Mouse (Mus musculus): ENCODE measurements around the gene Dcakd.

The Dcakd gene

DNA sequence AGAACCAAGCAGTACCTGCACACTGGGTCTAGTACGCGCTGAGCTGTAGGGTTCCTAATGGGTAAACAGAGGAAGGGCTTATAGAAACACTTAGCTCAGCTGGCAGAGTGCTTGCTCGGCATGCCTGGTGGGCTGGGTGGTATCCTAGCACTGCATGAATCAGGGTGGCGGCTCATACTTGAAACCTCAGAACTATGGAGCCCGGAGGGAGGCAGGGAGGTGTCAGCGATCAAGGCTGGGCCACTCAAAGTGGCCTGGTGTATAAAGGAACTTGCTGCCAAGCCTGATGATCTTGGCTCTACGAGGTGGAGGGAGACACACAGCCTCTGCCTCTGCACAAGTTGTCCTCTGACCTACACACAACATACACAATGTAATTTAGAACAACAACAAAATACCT, 19.6 kb downstream of the Dcakd start:
- intact Hi-C loops (cut with DNase I), result no loop called here

DNA sequence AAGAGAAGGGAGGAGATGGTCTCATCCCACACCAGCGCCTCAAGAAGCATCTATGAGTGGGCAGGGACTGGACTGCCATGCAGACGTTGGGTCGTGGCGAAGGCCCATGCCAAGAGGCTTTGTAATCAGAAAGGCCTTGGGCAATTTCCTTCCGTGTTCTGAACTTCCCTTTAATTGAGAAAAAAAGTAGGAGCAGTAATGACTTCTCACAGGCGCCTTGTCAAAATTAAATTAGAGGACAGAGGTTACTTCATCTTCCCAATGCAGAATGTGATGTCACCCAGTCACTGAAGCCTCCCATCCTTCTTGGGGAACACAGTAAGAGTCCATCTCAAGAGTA, 21.2 kb downstream of the Dcakd start:
- intact Hi-C loops (cut with DNase I), result no loop called here

DNA sequence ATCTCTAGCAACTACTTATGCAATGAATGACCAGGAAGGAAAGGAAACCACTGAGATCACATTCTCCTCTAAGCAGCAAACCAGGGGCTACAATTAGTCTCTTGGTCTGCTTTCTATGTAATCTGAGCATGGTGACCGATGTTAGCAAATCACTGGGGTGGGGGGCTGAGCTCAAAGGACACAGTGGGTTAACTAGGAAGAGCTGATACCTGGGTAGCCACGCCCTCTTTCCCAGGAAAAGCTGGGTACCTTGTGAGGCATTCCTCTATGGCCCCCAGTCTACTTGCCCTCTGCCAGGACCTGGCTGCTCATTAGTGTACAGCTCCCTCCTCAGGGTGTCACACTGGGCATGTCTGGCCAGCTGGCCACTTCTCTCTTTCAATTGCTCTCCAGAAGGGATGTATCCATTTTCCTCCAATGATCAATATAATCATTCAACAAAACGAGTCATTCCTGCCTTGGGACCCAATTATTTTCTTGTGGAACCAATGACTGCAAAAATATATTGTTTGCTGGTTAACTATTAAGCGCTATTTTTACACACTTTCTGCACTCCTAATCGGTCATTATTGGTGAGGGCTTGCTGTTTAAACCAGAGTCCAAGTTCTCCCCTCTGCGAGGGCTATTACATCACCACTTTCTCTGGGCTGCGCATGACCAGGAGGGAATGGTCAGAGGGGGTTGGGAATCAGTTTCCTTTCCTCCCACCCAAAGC, 21.7 kb downstream of the Dcakd start:
- intact Hi-C loops (cut with DNase I), result no loop called here

DNA sequence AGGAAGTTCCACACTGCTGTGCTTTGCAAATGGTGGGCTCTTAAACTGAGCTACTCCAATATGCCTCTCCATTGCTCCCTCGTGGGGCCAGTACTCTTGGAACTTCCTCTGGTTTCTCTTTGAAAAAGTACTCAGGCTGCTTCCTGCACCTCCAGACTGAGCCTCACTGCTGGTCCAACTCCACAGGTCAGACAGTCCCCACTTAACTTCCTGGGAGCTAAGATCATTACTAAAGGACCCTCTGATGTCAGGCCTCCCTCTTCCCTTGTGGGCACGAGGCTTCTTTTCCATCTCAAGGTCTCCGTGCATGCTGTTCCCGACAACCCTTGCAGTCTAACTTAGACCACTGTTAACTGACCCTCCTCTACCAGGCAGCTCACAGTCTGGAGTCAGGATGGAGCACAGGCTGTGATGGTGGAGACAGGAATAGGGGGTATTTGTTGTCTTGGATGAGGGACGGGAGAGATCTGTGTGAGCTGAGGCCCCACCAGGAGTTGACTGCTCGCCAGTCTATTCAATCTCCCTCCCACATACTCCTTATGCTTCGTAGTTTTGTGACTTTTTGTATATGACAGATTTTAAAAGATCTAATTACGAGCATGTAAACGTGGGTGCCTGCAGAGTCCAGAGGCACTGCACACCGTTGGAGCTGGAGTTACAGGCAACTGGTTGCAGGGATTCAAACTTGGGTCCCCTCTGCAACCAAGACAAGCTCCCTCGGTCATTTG, 22.7 kb downstream of the Dcakd start:
- intact Hi-C loops (cut with DNase I), result no loop called here

DNA sequence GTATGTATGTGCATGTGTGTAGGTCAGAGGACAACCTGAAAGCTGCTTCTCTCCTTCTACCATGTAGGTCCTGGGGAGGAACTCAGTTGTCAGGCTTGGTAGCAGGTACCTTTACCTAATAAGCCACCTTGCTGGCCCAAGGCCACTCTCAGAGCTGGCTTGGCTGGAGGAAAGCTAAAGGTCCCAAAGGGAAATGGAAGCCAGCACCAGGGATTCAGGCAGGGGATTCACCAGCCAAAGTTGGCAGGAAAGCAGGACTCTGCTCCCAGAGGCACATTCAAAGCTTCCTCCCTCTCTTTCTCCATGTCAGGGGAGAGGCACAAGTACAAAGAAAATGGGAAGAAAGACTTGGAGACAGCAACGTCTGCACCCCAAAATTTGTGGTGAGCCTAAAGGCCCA, 23.3 kb downstream of the Dcakd start:
- intact Hi-C loops (cut with DNase I), result no loop called here

DNA sequence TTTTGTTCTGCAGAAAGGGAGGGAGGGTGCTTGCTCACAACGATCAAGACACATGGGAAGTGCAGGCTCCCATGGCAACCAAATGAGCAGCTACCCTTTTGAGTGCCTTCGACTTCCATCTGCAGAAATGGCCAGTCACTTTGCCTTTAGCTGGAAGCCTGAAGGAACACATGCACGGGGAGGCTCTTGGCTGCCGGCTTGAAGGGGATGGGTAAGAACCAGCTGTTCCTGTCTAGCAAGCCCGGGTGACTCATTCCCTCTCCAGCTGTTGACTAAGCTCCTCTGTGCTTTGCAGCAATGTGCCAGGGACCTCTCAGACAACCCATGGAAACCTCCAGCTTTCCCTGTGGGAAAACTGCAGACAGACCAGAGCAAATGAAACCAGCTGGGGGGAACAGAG, 24.9 kb downstream of the Dcakd start:
- intact Hi-C loops (cut with DNase I), result no loop called here

DNA sequence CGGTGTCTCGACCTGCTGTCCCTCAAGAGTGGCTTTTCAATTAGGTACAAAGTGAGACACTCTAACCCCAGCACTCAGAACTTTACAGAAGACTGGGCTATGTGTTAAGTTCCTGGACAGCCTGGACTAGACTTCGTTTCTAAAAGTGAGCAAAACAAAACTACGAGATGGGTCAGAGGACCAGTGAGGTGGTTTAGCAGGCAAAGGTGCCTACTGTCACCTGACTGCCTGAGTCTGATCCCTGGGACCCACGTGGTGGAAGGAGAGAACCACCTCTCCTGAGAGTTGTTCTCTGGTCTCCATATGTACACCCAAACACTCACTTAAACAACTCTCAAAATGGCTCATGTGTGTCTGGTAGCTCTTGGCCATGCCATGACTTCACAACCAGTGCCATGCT, 27.1 kb downstream of the Dcakd start:
- intact Hi-C loops (cut with DNase I), result no loop called here

DNA sequence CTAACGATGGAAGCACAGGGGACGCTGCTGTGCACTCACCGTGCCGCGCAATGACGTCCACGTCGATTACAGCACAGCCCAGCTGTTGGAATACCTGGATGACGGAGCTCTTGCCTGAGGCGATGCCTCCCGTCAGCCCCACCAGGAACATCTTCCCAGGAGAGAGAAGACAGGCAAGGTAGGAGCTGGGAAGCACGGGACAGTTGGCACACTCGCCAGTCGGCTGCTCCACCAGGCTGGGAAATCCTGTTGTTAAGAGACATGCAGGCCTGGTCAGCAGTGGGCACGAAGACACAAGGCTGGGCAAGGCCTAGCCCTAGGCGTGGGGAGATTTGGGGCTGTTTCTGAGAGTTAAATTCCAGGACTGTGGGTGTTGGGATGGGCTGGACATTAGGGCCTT, 28.0 kb downstream of the Dcakd start:
- intact Hi-C loops (cut with DNase I), result no loop called here

DNA sequence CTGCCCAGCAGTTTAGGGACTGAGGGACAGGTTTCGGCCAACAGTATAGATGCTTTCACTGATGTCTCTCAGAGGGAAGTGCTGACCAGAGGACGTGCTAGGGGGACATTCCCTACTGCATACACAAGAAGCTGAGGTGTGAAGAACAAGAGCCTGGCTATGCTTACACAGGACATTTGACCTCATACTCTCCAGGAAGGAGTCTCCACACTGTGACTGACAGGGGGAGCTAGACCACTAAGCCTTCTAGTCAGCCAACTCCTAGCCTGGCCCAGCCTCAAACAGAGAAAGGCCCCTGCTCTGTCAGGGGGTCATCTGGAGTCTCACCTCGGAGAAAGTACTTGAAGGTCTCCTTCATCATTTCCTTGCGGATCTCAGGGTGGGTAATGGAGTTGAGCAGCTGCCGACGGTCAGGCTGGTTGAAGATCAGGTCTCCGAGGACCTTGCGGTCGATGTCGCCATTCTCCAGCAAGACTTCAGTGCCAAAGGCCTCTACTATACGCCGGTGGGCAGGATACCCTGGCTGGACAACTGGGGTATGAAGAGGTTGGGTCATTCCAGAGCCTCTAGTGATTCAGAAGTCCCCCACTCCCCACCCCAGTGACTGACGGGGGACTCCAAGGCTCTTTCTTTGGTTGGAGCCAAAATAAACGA, 28.7 kb downstream of the Dcakd start:
- intact Hi-C loops (cut with DNase I), result loop anchor here (5.0 kb wide), 1 partner anchor 53 kb away; no protein-coding TSS in a partner anchor

DNA sequence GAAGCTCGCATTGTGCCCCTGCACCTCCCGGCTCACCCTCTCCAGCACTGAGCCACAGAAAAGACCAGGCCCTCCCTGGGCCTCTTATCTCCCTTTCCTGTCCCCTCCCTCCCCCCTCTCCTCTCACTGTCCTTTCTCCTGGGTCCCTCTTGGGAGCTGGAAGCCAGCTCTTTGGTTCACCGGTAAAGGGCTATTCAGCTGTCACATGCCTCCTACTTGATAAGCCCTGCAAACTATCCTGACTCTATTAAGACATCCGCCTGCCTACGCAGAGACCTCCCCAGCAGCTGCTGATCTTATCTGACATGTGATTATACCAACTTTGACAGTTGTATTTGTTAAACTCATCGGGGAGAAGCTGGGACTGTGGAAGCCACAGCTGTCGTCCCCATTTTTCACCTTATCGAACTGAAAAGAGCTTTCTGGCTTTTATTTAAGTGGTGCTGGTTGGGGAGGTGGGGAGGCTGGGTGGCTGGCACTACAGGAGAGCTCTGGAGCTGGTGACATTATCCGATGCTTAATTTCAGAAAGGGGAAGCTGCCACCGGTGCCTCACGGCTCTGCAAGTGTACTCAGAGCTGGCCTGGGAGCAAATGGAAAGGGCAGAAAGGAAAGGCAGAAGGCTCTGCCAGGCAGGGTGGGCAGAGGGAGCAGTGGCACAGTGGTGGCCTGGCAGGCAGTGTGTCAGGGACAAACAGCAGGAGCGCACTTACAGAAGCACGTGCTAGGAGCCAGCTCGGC, 29.4 kb downstream of the Dcakd start:
- intact Hi-C loops (cut with DNase I), result loop anchor here (5.0 kb wide), 1 partner anchor 54 kb away; no protein-coding TSS in a partner anchor

DNA sequence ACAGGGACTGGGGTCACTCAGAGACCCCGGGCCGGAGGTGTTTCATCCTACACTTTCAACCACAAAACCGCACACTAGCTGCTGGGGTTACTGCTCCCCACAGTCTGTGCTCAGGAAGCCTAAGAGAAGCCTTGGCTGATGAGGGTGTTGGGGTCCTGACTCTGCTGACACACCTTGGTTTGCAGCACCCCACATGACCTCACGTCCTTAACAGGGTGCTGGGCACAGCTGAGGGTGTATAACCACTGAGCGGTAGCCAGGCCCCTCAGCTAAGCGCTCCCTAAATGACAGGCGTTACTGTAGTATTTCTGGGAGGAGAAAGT, 29.9 kb downstream of the Dcakd start:
- intact Hi-C loops (cut with DNase I), result loop anchor here (5.0 kb wide), 1 partner anchor 54 kb away; no protein-coding TSS in a partner anchor

DNA sequence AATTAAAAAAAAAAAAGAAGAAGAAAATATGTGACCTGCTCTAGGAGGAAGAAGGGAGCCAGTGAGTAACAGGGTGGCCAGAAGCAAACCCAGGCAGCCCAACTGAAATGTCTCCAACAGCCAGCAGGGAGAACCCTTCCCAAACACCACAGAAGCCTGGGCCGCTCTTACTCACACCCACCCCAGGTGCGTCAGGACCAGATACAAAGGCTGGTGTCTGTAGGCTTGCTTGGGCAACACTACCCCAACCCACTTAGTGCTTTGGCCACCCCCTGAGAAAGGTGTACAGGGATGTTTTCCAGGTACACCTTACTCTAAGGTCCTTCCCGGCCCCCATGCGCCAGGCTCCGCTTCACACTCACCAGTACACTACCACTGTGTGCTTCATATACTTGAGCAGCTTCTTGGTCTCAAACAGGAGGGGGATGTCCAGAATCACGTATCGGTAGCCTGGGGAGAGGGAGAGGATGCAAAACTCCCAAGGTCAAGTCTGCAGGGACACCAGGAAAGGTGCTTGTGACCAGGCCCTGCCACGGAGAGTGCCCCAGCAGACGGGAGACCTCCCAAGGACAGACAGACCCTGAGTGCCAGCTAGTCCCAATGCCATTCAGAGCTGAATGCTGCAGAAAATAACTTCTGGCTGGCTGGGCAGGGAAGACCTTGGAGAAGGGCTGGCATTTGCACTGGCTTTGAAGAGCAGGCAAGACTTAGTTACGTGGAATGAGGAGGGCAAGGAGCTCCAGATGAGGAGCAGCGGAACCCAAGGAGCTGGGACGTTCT, 31.0 kb downstream of the Dcakd start:
- intact Hi-C loops (cut with DNase I), result loop anchor here (5.0 kb wide), 1 partner anchor 55 kb away; no protein-coding TSS in a partner anchor

DNA sequence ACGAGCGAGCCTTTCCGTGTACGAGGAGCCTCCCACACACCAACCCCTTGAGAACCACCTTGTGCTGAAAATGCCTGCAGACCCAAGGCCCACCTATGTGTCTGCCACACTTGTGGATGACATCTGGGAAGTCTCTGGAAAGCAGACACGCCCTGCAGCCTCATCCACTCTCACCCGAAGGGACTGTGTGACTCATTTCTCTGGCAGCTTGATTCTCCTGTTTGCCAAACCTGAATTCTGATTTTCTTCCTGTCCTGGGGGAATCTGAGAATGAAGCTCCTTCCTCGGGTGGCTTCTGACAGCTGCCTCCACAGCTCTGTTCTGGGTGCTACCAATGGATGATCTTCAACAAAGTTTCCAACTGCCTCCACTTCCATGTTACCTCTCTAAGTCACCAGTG, 31.7 kb downstream of the Dcakd start:
- intact Hi-C loops (cut with DNase I), result loop anchor here (5.0 kb wide), 1 partner anchor 56 kb away; no protein-coding TSS in a partner anchor

DNA sequence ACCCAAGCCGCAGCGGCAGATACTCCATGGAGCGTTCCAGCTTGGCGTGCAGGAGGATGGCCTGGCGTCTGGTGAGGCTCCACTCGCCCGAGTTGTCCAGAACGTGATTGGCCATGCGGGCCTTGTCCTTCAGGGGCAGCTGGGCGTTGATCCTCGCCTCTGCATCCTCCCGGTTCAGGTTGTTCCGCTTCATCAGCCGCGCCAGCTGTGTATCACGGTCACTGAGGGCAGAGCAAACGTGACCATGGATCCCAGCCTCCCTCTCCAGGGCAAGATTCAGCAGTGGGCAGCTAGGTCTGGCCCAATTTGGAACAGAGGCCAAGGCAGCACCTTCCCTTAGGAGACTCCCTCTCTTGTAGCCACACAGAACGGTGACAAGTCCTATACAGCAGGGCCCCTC, 33.2 kb downstream of the Dcakd start:
- intact Hi-C loops (cut with DNase I), result loop anchor here (5.0 kb wide), 3 partner anchors 48 to 223 kb away; partner anchors contain the start of gene C1ql1

DNA sequence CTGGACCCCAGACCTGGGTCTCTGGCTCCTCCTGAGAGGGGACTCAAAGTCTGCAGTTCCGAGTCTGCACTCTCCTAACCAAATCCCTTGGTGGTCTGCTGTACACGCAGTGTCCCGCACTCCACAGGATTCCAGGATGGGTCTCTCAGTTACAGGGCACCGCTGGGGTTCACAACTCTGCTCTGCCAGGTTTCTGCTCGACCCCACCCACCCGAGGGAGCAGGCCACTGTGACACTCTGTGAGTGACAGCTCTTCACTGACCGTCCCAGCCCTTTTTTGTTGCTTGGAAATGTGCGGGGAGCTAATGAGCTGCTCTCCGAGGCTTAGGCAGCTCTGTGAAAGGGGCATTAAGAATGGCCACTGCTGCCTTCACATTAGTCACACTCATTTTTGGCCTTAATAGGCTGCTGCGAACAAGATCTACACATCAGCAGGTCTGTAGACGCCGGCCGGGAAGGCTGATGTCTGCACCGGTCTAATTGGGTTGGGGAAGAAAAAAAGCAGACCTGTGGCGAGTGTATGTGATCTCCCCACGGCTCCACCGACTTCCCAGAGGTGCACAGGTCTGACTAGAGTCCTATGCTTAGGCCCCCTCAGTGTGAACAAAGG, 34.6 kb downstream of the Dcakd start:
- intact Hi-C loops (cut with DNase I), result loop anchor here (2.0 to 5.0 kb wide), 3 partner anchors 46 to 221 kb away; partner anchors contain the start of genes C1ql1 and Gfap

DNA sequence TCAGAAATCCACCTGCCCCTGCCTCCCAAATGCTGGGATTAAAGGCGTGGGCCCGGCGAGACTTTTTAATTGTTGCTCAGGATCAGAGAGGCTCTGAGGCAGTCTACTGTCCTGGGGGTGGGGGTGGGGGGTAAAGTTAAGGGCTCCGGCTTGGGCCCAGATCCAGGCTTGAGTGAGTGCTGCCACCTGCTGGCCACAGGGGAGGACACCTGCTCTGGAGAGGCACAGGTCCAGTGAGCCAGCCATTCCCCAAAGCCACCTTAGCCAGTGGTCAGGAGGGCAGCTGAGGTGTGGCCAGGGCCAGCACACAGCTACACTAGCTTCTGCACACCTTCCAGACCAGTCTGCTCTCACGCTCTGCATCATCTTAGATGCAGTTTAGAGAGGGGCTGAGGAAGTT, 35.2 kb downstream of the Dcakd start:
- intact Hi-C loops (cut with DNase I), result loop anchor here (2.0 to 5.0 kb wide), 3 partner anchors 46 to 221 kb away; partner anchors contain the start of genes C1ql1 and Gfap

DNA sequence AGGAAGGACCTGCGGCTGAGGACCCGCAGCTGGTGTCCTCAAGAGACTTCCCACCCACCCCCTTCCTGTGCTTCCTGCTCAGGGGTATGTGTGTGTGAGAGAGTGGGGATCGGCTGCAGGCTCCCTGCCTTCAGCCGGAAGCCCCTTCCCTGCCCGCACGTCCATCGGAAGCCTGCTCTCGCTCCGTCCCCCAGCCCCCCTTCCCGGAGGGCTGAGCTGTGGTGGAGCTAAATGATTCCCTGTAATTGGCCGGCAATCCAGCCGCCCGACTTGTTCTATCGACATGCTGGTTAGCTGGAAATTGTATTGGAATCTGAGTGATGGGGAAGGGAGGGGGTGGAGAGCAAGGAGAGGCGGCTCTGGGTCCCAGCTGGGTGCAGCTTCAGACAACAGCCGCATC, 36.5 kb downstream of the Dcakd start:
- intact Hi-C loops (cut with DNase I), result loop anchor here (2.0 to 5.0 kb wide), 3 partner anchors 44 to 219 kb away; partner anchors contain the start of genes C1ql1 and Gfap

DNA sequence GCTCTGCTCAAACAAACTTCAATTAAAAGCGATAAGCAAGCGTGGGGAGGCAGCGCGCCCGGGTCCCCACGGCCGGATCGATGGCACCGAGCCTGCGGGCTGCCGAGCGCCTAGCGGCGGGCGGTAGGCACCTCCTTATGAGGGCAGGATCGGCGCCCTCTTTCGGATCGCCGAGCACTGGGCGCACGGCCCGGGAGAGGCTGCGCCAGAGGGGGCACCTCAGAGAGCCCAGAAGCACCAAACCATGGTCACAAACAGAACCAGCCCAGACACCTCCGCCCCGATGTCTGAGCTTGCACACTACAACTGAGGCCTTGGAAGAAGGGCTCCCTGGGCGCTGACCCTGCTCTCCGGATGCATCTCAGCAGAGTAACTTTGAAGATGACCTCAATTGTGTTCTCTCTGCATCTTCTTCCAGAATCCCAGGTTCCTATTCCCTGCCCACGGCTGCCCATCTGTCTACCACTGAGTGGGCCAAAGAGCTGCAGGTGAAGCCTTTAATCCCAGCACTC, 37.9 kb downstream of the Dcakd start:
- intact Hi-C loops (cut with DNase I), result loop anchor here (5.0 kb wide), 2 partner anchors 43 to 218 kb away; partner anchors contain the start of gene C1ql1

DNA sequence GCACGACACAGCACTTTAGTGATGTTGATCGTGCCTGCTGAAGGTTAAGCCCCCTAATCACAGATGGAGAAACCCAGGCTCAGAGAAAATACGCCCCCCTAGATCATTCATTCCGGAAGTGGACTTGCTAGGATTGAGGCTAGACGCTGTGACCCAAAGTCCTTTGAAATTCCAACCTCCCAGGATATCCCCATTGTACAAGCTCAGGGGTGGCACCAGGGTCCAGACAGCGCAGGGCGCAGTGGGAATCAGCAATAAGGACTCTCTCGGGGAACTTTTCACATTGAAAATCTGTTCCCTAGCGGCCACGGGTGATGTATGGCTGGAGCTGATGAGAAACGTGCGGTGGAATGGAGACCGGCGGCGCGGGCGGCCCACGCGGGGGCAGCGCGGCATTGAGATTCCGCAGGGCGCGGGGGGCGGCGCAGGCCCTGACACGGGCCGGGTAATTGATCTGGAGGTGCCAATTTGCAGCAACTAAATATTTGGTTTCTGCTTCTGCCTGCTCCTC, 38.4 kb downstream of the Dcakd start:
- intact Hi-C loops (cut with DNase I), result loop anchor here (5.0 kb wide), 2 partner anchors 42 to 217 kb away; partner anchors contain the start of gene C1ql1
